20 mouse cellular contexts compared by ENCODE assay signal in the genomic region with DNA sequence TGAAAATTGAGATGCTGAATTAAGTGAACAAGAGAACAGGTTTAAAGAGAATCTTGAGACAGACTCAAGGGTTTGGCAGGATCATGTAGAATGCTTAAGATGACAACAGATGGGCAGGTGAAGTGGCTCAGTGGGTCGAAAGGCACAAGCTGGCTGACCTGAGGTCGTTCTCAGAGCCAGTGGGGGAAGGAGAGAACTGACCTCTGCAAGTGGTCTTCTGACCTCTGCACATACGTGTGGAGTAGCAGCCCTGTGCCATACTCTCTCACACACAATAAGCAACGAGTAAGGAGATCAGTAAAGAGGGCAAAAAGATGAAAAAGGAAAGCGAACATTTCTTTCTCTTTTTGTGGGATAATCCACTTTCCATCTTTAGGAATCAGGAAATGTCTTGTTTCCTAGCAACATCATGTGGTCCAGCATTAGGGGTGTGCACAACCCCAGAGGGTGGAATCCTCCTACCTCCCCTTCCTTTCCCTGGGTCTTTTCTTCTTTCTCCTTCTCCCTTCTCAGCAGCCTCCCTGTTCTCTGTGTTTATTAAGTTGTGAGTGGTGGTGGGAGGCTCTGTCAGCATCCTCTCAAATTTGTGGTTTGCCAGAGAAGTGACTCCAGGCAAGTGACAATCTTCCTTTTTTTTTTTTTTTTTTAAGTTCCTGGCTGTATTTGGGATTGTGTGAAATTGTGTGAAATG.
DNase-seq lines count a peak whose midpoint lies in the region; ATAC-seq lines count a peak whose summit lies in the region.
"Had no signal": no experiment of that assay in that cellular context is flagged by ENCODE, and none has a peak within 500 bp of the region (broad histone marks: within the 10 kb centered on the region; RNA-seq: fewer than 3 reads in every experiment).

No protein-coding gene starts in this region.

- no peaks in the 10 kb centered on the region for H3K36me3 ChIP-seq in hindbrain, embryonic 10.5 days
- H3K36me3 ChIP-seq in hindbrain, embryonic 16.5 days (ENCODE audit: control insufficient read depth, insufficient read depth, low read length), result no peaks in the 10 kb centered on the region
- H3K36me3 ChIP-seq in forebrain, embryonic 16.5 days (ENCODE audit: control insufficient read depth, insufficient read depth), result no peaks in the 10 kb centered on the region
- no peaks in the 10 kb centered on the region for H3K36me3 ChIP-seq in midbrain, embryonic 13.5 days
- H3K36me3 ChIP-seq: embryonic facial prominence, embryonic 12.5 days; liver, embryonic 13.5 days had no signal

- DNase-seq in hindbrain, embryonic 10.5 days (ENCODE audit: low spot score), result no peak
- DNase-seq in embryo, embryonic 10.5 days (ENCODE audit: low spot score), result peak; percentile 27
- no peak for DNase-seq in gastrocnemius, postnatal 14 days
- DNase-seq in lung, postnatal 25 days (ENCODE audit: low spot score), result no peak
- no peak for DNase-seq in Muller cell, postnatal 12 days (ENCODE audit: inconsistent ontology term)
- DNase-seq: adrenal gland, adult 2 months; B cell, adult 2 months; cerebellum, adult 9-10 months; heart, postnatal 36 days; kidney, postnatal 14 days; left cerebral cortex, postnatal 4 days; liver, embryonic 13.5 days; right cerebral cortex, postnatal 25 days; thymus, adult 18-20 months had no signal

- no peaks in the 10 kb centered on the region for H3K27me3 ChIP-seq in hindbrain, embryonic 10.5 days (ENCODE audit: insufficient read depth, poor library complexity, severe bottlenecking)
- no peaks in the 10 kb centered on the region for H3K27me3 ChIP-seq in hindbrain, embryonic 16.5 days (replicated peaks; ENCODE audit: control insufficient read depth, insufficient read depth, low read length)
- H3K27me3 ChIP-seq in forebrain, embryonic 16.5 days (replicated peaks; ENCODE audit: control insufficient read depth, insufficient read depth, low read length), result no peaks in the 10 kb centered on the region
- H3K27me3 ChIP-seq in midbrain, embryonic 13.5 days, result no peaks in the 10 kb centered on the region
- H3K27me3 ChIP-seq: embryonic facial prominence, embryonic 12.5 days; liver, embryonic 13.5 days had no signal

- H3K9me3 ChIP-seq in hindbrain, embryonic 10.5 days, result no peaks in the 10 kb centered on the region
- H3K9me3 ChIP-seq in hindbrain, embryonic 16.5 days (ENCODE audit: control insufficient read depth, low read length), result no peaks in the 10 kb centered on the region
- no peaks in the 10 kb centered on the region for H3K9me3 ChIP-seq in forebrain, embryonic 16.5 days (ENCODE audit: control insufficient read depth, low read length)
- no peaks in the 10 kb centered on the region for H3K9me3 ChIP-seq in midbrain, embryonic 13.5 days
- H3K9me3 ChIP-seq: embryonic facial prominence, embryonic 12.5 days; liver, embryonic 13.5 days had no signal

- peaks cover 37% of the 10 kb centered on the region for H3K4me1 ChIP-seq in hindbrain, embryonic 10.5 days (replicated peaks)
- H3K4me1 ChIP-seq in hindbrain, embryonic 16.5 days (ENCODE audit: control insufficient read depth, insufficient read depth, low read depth, low read length), result peaks cover 6% of the 10 kb centered on the region
- peaks cover 14% of the 10 kb centered on the region for H3K4me1 ChIP-seq in forebrain, embryonic 16.5 days (replicated peaks; ENCODE audit: control insufficient read depth, insufficient read depth, low read length)
- H3K4me1 ChIP-seq in midbrain, embryonic 13.5 days (replicated peaks), result peaks cover 23% of the 10 kb centered on the region
- H3K4me1 ChIP-seq: embryonic facial prominence, embryonic 12.5 days; liver, embryonic 13.5 days had no signal

- H3K4me3 ChIP-seq in hindbrain, embryonic 10.5 days, result no peak overlapping the region
- no peak overlapping the region for H3K4me3 ChIP-seq in hindbrain, embryonic 16.5 days (ENCODE audit: low read length)
- no peak overlapping the region for H3K4me3 ChIP-seq in forebrain, embryonic 16.5 days (replicated peaks; ENCODE audit: low read length)
- H3K4me3 ChIP-seq in midbrain, embryonic 13.5 days (replicated peaks), result no peak overlapping the region
- H3K4me3 ChIP-seq: embryonic facial prominence, embryonic 12.5 days; liver, embryonic 13.5 days had no signal

- no peak for ATAC-seq in hindbrain, embryonic 16.5 days
- peak; percentile 70; the same call in 1 of the 2 replicates for ATAC-seq in forebrain, embryonic 16.5 days
- ATAC-seq in midbrain, embryonic 13.5 days, result peak; percentile 56; the same call in 1 of the 2 replicates
- ATAC-seq: intestine, postnatal 0 days; lung, postnatal 0 days had no signal

- H3K4me2 ChIP-seq in hindbrain, embryonic 16.5 days (ENCODE audit: low read length), result no peak overlapping the region
- H3K4me2 ChIP-seq in forebrain, embryonic 16.5 days (ENCODE audit: low read length), result no peak overlapping the region
- H3K4me2 ChIP-seq in midbrain, embryonic 13.5 days (replicated peaks), result no peak overlapping the region; the same call in 1 of the 2 replicates
- H3K4me2 ChIP-seq: embryonic facial prominence, embryonic 12.5 days; liver, embryonic 13.5 days had no signal

- peak overlapping the region; percentile 62; the same call in 1 of the 2 replicates for H3K27ac ChIP-seq in hindbrain, embryonic 10.5 days
- no peak overlapping the region for H3K27ac ChIP-seq in hindbrain, embryonic 16.5 days (ENCODE audit: low read depth, low read length)
- no peak overlapping the region for H3K27ac ChIP-seq in forebrain, embryonic 16.5 days (ENCODE audit: low read length)
- peak overlapping the region; percentile 44; the same call in 1 of the 2 replicates for H3K27ac ChIP-seq in midbrain, embryonic 13.5 days
- H3K27ac ChIP-seq: embryonic facial prominence, embryonic 12.5 days; liver, embryonic 13.5 days had no signal

- intact Hi-C loops in gastrocnemius, postnatal 14 days (cut with DNase I; ENCODE audit: low total_unique reads), result no loop called here

- no peak overlapping the region for H3K9ac ChIP-seq in hindbrain, embryonic 16.5 days (ENCODE audit: low read depth, low read length)
- no peak overlapping the region for H3K9ac ChIP-seq in forebrain, embryonic 16.5 days (replicated peaks; ENCODE audit: low read depth, low read length)
- no peak overlapping the region for H3K9ac ChIP-seq in midbrain, embryonic 13.5 days (replicated peaks)
- H3K9ac ChIP-seq: embryonic facial prominence, embryonic 12.5 days; liver, embryonic 13.5 days had no signal

- 24% methylated on average over 5 of the region's 5 CpGs for WGBS in hindbrain, embryonic 10.5 days
- WGBS in hindbrain, embryonic 16.5 days, result 16% methylated on average over 5 of the region's 5 CpGs
- 19% methylated on average over 5 of the region's 5 CpGs for WGBS in forebrain, embryonic 16.5 days
- 4% methylated on average over 5 of the region's 5 CpGs for WGBS in midbrain, embryonic 13.5 days

Comparison
In these comparisons a context has a peak if more than half of its experiments do, and no peak if none do; other contexts are left out.
1. H3K27ac ChIP-seq: peak in hindbrain, embryonic 10.5 days (single experiment) and midbrain, embryonic 13.5 days (single experiment); none in hindbrain, embryonic 16.5 days (single experiment) and forebrain, embryonic 16.5 days (single experiment).